Mouse (Mus musculus) monocyte, adult 2 months (primary cell): Measurements from ENCODE around the gene Rab20.
A peak's percentile ranks its signal among the peaks of the same experiment; 100 is the strongest.

Experiments
- DNase-seq, 2 experiments: peaks; one replicate each; pipeline ENCODE4 v3.0.0; 2022; ENCODE audit warnings: low spot score in 2 of 2, low read depth in 1 of 2

Rab20 gene

DNA sequence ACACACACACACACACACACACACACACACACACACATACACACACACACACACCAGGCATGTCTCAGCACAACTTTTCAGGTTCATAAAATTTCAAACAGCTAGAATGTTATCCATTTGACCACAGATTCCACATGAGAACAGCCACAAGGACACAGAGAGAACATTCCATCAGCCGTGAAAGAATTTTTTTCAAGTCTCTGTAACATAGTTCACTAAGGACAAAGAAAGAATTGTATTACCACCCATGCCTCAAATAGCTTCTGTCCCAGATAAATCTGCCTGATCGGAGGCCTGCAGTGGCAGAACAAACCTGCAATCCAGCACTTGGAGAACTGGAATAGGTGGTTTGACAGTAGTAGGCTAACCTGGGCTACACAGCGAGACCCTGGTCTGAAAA lies 21.2 kb downstream of the Rab20 start:
- no peak for DNase-seq

DNA sequence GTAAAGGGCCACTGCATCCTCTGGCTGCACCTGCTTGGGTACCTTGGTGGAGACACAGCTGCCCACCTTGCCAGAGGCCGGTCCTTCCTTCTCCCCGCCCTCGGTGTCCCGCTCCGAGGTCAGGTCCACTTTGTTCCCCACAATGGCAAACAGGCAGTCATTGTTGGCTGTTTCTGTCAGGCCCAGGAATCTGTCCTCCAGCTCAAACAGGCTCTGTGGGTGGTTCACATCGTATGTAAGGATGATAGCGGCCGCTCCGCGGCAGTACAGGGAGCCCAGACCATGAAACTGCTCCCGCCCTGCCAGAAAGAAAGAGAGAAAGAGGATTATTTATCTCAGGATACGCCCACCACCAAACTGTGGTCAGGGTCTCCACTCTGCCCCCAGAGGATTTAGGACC lies 24.3 kb downstream of the Rab20 start:
- DNase-seq: no peak

DNA sequence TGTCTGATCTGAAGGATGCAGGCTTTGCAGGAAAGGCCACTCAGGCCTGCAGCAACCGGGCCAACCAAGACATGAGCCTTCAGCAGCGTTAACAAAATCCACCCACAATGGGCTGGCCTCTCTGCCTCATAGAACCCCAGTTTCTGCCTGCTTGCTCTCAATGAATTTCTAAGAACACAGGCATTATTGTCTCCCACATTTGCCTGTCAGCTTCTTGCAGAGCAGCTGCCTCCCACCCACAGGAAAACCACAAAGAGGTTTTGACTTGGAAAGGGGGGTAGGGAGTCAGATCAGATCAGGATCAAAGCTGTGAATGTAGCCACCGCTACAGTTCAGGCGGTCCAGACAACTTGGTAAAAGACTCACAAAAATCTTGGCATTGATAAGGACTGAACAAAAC lies 25.5 kb downstream of the Rab20 start:
- no peak for DNase-seq

DNA sequence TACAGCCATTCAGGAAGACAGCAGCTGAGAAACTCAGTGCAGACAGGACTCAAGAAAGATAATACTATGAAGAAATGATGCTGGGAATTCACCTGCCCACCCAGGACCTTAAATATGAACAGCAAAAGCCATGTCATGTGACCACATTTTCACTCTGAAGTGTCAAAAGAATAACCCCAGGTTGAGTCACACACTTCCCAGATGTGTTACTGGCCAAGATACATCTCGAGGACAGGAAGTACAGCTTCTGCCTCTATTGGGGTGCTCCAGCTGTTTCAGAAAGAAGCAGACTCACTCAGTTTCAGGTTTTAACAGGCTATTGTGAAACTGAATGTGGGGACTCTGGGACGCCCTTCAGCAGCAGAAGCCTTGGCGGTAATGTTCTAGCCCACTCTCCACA lies 26.0 kb downstream of the Rab20 start:
- peak in 1 of 2 experiments; percentile 22 for DNase-seq

DNA sequence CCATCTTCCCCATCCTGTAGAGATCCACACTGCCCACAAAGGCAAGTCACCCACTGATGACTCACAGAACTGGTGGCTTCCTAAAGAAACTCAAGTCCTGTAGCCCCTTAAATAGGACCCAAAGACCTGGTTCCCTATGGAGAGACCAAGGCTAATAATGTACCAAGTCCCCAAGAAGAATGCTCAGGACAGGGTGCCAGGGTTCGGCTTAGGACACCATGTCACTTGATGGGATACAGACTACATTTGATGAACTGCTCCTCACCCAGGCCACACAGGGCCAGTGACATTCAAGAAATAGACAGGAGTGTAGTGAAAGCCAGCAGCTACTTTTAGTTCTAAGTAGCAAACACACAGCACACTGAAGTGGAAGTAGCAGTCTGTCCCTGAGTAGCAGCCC lies 26.4 kb downstream of the Rab20 start:
- DNase-seq: no peak

DNA sequence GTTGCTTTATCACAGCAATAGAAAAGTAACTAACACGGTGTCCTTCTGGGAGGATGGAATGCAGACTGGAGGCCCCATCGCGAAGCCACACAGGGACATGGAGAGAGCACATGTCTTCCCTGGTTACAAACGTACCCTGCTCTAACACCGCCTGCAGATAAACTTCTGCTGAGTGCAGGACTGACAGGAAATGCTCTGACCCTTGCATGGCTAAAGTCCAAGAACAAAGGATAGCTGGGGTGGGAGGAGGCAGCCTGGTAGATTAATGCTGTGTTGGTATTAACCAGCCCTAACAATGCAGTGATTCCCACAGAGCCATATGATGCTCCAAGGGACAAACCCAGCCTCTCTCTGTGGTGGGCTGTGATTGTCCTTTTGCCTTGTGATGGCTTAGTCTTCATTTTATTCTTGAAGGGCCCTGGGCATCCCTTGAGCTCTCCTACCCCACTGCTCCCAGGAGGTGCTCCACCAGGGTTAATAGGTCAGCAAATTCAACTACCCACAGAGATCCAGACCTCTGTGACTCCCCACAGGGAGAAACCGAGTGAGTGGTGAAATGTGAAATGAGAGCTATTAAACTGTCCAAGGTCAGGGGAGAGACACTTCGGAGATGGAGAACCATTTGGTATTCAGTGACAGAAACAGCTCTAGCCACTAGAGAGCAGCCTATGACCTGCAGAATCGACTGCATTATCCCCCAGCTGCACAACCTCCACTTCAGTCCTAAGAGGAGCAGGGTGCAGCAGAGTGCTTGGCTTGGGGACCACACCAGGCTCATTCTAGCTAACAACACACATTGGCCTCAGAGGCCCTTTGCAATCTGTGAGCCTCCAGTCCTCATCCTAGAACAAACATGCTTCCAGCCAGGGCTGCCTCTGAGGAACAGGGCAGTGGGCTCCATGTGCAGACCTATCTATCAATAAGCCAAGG lies 28.1 kb downstream of the Rab20 start:
- no peak for DNase-seq

DNA sequence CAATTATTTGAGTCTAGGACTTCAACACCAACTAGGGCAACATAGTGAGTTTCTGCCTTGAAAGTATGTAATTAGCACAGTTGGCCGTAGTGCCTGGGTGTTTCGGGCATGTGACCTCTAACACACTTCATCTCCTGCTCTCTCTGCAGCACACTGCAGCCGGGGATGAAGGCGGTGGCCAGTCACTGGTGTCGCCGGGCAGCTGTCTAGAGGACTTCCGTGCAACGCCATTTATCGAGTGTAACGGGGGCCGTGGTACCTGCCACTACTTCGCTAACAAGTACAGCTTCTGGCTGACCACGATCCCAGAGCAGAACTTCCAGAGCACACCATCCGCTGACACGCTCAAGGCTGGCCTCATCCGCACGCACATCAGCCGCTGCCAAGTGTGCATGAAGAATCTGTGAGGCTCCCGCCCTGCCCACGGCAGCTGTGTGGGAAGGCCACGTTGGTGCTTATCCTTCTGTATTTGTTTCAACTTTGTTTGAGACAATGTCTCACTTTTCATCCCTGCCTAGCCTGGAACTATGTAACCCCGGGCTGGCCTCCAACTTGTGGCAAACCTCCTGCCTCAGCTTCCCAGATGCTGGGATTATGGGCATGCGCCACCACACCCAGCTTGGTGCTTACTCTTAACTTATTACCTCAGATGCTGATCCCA lies 30.5 kb downstream of the Rab20 start:
- DNase-seq: no peak

DNA sequence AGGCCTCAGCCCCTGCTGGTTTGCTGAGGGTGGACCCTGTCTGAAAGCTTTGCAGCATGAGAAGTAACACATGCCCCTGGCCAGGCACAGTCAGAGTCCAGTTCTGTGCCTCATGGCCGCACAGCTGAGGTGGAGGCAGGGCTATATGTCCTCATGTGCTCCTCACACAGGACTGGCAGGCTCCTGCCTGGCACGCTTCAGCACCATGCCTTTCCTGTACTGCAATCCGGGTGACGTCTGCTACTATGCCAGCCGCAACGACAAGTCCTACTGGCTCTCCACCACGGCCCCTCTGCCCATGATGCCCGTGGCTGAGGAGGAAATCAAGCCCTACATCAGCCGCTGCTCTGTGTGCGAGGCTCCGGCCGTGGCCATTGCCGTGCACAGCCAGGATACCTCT lies 32.7 kb downstream of the Rab20 start:
- DNase-seq: no peak

DNA sequence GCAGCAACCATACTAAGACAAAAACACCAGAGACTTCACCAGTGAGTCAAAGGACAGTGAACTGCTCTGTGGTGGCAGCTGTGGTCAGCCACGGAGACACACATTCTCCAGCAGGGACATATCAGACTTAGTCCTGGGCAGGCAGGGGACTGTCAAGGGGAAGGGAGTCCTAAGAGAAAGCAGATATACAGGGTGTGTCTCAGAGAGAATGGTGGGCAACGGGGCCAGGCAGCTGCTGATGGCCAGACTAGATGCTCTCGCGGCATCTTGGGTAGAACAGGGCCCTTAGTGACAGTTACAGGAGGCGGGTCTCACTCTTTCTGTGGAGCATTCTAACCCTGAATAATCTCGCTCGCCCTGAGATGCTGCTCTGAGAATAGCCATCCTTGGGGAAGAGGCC lies 34.3 kb downstream of the Rab20 start:
- no peak for DNase-seq

DNA sequence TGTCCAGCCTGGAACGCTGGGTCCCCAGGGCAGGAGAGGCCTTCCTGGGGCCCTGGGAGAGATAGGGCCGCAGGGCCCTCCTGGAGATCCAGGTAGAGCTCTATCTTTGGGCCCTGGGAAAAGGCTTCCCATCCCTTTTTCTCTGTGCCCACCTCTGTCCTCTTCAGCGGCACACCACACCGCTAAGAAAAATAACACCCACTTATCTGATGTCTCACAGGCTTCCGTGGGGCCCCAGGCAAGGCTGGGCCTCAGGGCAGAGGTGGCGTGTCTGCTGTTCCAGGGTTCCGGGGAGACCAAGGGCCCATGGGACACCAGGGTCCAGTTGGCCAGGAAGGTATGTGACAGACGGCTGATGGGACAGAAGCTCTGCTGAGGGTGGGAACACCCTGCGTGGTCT lies 34.9 kb downstream of the Rab20 start:
- DNase-seq: no peak

DNA sequence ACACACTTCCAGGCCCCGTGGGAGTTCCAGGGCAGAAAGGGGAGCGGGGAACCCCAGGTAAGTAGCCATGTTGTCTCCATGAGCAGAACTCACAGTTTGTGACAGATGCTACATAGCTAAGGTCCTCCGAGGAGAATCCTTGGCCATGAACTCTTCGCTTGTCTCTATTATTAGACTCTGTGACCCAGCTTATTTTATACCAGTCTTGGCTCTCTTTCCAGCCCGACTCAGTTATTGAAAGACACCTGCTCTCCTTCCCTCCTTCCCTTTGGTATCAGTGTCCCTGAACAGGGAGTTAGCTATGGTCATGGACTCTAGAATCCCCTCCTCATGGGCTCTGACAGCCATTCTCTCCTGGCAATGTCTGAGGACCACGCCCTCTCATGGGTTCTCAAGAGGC lies 37.2 kb downstream of the Rab20 start:
- no peak for DNase-seq

DNA sequence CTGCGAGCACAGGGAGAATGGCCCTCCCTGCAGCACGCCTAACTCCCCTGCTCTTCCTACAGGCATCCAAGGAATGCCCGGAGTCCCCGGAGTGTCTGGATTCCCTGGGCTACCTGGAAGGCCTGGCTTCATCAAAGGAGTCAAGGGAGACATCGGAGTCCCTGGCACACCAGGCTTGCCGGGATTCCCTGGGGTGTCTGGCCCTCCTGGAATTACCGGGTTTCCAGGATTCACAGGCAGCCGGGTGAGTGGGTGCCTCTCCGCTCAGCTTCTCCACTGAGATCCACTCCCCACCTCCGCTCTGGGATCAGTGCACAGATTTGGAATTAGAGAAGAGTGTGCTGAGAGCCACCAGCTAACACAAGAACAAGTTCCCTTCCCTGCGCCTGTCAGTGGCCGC lies 40.6 kb downstream of the Rab20 start:
- no peak for DNase-seq

DNA sequence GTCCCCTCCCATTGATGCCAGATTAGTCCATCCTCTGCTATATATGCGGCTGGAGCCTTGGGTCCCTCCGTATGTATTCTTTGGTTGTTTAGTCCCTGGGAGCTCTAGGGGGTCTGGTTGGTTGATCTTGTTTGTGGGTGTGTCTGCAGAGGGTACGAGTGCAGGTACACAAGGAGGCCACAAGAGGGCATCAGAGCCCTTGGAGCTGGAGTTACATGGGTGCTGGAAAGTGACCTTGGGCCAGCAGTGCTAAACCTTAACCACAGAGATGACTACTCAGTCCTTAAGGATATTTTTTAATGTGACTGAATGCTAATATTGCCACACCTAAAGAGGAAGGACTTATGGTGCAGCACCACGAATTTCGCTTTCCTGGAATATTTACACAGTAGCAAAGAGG lies 47.8 kb downstream of the Rab20 start:
- no peak for DNase-seq

DNA sequence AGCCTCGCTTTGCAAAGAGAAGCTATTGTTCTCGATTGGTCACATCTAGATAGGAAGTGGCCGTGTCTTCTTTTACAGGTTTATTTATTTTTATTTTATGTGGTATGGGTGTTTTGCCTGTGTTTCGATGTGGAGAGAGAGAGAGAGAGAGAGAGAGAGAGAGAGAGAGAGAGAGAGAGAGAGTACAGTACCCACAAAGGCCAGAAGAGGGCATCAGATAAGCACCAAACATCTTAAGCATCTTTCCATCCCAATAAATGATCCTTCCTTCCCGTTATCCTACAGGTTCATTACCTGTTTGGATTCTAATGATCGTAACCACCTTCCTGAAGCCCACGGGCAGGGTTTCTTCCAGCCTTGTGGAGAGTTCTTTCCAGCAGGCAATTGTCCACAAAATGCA lies 55.4 kb downstream of the Rab20 start:
- DNase-seq: no peak

DNA sequence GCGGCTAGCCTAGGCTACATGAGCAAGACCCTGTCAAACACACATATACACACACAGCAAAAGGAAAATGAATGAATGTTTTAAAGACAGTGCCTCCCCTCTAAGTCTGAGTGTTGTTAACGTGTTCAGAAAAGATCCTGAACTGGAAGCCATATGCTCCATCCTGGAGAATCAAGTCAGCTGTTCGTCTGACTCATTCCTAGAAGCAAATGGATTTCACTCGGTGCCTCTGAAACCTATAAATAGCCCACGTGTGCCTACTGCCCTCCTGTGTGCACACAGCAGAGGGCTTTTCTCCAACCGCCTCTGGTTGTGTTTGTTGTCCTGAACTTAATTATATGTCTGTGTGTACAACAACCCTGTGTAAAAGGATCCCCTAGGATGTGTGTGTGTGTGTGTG lies 56.5 kb downstream of the Rab20 start:
- DNase-seq: no peak

DNA sequence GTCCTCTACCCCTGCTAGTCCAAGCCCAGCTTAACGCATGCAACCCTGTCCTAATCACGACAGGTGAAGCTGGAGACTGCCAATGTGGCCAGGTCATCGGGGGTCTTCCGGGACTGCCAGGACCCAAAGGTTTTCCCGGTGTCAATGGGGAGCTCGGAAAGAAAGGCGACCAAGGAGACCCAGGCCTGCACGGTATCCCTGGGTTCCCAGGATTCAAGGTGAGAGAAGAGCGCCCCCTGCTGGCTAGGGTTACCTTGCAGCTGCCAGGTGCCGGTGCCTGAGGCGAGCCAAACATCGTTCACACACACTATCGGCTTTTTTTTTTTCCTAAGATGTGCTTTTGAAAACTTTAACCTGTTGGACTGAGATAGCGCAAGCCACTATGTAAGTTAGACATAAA lies 57.4 kb downstream of the Rab20 start:
- no peak for DNase-seq

DNA sequence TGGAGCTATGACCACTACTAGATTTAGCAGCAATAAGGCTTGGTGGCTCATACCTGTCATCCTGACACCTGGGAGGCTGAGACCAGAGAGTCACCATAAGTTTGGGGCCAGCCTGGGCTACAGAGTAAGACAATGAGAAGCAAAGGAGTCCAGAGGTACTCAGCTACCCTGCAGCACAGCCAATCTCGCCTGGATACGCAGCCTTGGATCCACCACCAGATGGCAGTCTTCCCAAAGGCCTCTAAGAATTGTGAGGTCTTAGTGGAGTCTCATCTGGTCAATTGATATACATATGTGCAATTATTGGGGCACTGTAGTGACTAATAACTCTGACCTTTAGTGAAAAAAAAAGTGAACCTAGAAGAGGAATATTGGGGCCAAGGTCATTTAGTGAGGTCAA lies 58.9 kb downstream of the Rab20 start:
- DNase-seq: peak in 1 of 2 experiments; percentile 48

DNA sequence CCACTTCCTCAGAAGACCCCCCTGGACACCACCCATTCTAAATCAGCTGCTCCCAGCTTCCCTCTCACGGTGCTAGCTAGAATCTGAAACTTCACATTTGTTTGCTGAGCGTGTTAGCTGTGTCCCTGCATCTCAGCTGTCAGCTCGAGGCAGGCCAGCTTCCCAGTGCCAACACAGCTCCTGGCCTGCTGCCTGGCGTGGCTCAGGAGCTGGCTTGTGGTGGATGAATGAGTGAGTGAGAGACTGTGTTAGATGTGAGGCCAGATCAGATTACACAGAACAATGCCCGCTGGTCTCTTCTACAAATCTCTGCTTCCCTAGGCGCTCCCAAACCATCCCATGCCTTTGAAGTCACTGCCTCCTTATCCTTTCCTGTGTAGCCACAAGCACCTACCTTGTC lies 59.3 kb downstream of the Rab20 start:
- DNase-seq: no peak

DNA sequence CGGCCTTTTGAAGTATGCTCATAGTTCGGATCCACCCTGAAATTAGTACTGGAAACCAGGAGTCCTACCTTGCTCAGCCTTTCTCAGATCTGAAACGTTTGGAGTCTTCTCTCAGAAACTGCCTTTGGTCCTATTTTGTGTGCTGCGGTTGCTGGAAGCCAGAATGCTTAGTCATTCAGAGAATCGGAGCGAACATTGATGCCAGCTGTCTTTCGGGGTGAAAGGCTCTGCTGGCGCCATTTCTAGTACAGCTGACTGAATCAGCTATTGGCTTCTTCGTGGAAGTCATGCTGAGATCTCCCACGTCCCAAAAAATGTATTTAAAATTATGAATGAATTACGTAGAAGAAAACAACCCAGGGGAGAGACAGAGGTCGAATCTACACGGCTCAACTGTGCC lies 60.7 kb downstream of the Rab20 start:
- no peak for DNase-seq

DNA sequence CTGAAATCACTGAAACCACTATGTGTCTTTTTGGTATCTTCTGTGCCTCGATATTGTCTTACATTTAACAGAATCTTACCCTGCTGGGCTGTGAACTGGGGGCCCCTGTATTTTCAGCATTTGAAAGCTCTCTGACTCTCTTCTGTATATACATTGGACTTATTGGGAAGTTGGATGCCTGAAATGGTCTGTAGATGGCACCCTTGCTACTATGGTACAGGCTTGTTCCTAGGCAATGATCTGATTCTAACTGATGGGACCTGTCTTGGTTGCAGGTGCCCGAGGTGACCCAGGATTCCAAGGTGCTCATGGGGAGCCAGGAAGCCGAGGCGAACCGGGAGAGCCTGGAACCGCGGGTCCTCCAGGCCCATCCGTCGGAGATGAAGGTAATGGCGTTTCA lies 63.4 kb downstream of the Rab20 start:
- DNase-seq: no peak

DNA sequence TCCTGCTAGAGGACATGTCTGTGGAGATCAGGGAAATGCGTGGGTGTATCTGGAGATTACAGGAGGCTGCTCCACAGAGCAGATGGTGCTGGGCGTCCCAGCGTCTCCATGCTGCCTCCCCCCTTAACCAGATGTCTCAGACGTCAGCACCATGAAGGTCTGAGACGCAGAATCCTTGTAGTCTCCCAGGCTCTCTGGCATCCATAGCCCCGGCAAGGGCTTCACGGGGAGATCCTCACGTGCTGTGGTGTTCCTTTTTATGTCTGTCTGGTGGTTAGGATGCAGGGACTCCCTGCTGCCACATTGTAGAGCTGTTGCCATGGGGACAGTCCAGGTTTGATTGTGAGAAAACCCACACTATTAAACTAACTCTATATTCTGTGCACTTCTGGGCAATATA lies 64.2 kb downstream of the Rab20 start:
- no peak for DNase-seq

DNA sequence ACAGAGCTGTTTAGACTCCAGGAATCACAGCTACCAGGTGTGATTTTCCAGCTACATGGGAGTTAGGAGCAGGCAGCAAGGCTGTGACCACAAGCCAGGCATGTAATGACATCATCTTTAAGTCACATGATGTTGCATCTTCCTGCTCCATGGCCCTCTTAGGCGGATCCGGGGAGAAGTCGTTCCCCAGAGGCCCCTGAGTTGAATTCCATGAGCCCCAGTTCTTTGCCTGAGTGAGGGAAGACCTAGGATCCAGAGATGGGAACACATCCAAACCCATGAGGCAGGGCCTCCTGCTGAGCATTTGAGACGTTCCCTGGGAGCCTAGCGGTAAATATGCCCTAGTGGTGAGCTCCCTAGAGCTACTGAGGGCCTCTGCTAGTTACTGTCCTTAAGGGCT lies 66.1 kb downstream of the Rab20 start:
- no peak for DNase-seq
